In genomic region chr2:157400491-157400890, GRCm38 (mm10) we compare ENCODE assay signal across 30 mouse cellular contexts. TPM values are rescaled to one million over a fixed set of nuclear protein-coding genes. Genes with fewer than 3 reads are reported as not detected.
DNase-seq lines count a peak whose midpoint lies in the region; ATAC-seq and TF ChIP-seq lines count a peak whose summit lies in the region.
"Had no signal": no experiment of that assay in that cellular context is flagged by ENCODE, and none has a peak within 500 bp of the region (broad histone marks: within the 10 kb centered on the region; RNA-seq: fewer than 3 reads in every experiment).

No protein-coding gene starts in this region.

- H3K27me3 ChIP-seq in splenic B cell, adult 2 months (ENCODE audit: control insufficient read depth, insufficient read depth, low read length, poor library complexity, severe bottlenecking) = no peaks in the 10 kb centered on the region
- no peaks in the 10 kb centered on the region for H3K27me3 ChIP-seq in heart, adult 2 months (ENCODE audit: control insufficient read depth, insufficient read depth, low read length)
- H3K27me3 ChIP-seq: embryonic facial prominence, embryonic 12.5 days; embryonic facial prominence, embryonic 15.5 days; hindbrain, embryonic 12.5 days; hindbrain, embryonic 15.5 days had no signal

- peak; percentile 75 for ATAC-seq in activated CD4-positive, CD25-positive, alpha-beta regulatory T cell, adult 4 months
- ATAC-seq: forebrain, embryonic 14.5 days; forebrain, postnatal 0 days; intestine, embryonic 16.5 days had no signal

- H3K9ac ChIP-seq in heart, adult 2 months (ENCODE audit: low read depth, low read length) = no peak overlapping the region
- H3K9ac ChIP-seq: embryonic facial prominence, embryonic 12.5 days; embryonic facial prominence, embryonic 15.5 days; forebrain, postnatal 0 days; hindbrain, embryonic 12.5 days; hindbrain, embryonic 15.5 days had no signal

- H3K27ac ChIP-seq in heart, adult 2 months = no peak overlapping the region
- H3K27ac ChIP-seq: embryonic facial prominence, embryonic 12.5 days; embryonic facial prominence, embryonic 15.5 days; hindbrain, embryonic 12.5 days; hindbrain, embryonic 15.5 days had no signal

- TF ChIP-seq POLR2A in heart, adult 2 months (IDR thresholded peaks at IDR 0.05; ENCODE audit: insufficient read depth, low read depth, low read length) = no peak

- TF ChIP-seq EP300 in heart, adult 2 months (IDR thresholded peaks at IDR 0.05; ENCODE audit: insufficient read depth, low read depth, low read length) = no peak

- H3K4me1 ChIP-seq in heart, adult 2 months (ENCODE audit: control insufficient read depth, insufficient read depth, low read length) = no peaks in the 10 kb centered on the region
- H3K4me1 ChIP-seq: embryonic facial prominence, embryonic 15.5 days; hindbrain, embryonic 15.5 days had no signal

- TF ChIP-seq CTCF in heart, adult 2 months (IDR thresholded peaks at IDR 0.05) = no peak

- H3K4me3 ChIP-seq in heart, adult 2 months = no peak overlapping the region
- H3K4me3 ChIP-seq: embryonic facial prominence, embryonic 12.5 days; embryonic facial prominence, embryonic 15.5 days; hindbrain, embryonic 12.5 days; hindbrain, embryonic 15.5 days had no signal

- intact Hi-C loops in heart, adult 2 months (cut with DNase I) = no loop called here

- H3K79me2 ChIP-seq in heart, adult 2 months (replicated peaks; ENCODE audit: control insufficient read depth, insufficient read depth, low read length) = no peaks in the 10 kb centered on the region

- 89% methylated on average over 6 of the region's 6 CpGs for WGBS in heart, adult 2 months

- peak; percentile 38 for DNase-seq in B cell, adult 2 months
- DNase-seq in CD4-positive, CD25-positive, alpha-beta regulatory T cell, adult 2 months (ENCODE audit: low read depth, low spot score) = peak; percentile 73
- DNase-seq in splenic B cell, adult 2 months (ENCODE audit: low read depth, low spot score) = peak; percentile 40
- DNase-seq in heart, adult 2 months = no peak
- DNase-seq in cerebellum, adult 11-12 months = no peak
- DNase-seq in right cerebral cortex, postnatal 36 days (ENCODE audit: low spot score in 2 of 2) = no peak
- DNase-seq: adrenal gland, adult 8-10 months; adrenal gland, postnatal 25 days; cerebellum, adult 18-20 months; cerebellum, adult 9-10 months; cerebellum, postnatal 14 days; forebrain, postnatal 0 days; gastrocnemius, postnatal 25 days; kidney, adult 2 months had no signal

- peaks cover 3% of the 10 kb centered on the region for H3K36me3 ChIP-seq in splenic B cell, adult 2 months (ENCODE audit: control insufficient read depth, insufficient read depth, low read length, poor library complexity, severe bottlenecking)
- no peaks in the 10 kb centered on the region for H3K36me3 ChIP-seq in heart, adult 2 months (ENCODE audit: control insufficient read depth, insufficient read depth, low read length)

RNA-seq across cellular contexts. Expression of gene Src, which starts 17.8 kb away (rescaled TPM):
- 1 to 10 TPM; 2.0 to 2.1 TPM for polyA plus RNA-seq in activated CD4-positive, CD25-positive, alpha-beta regulatory T cell, adult 4 months (2017; shearing (Covaris generic))
- 1 to 10 TPM; 4.0 to 4.1 TPM for total RNA-seq in heart, adult 2 months (2021)
- 5.4 and 5.8 TPM in 2 replicates for polyA plus RNA-seq in heart, adult 2 months (2012; rRNA removed)

RNA-seq across cellular contexts. Expression of gene Manbal, which starts 33.1 kb away (rescaled TPM):
- polyA plus RNA-seq in activated CD4-positive, CD25-positive, alpha-beta regulatory T cell, adult 4 months (2017; shearing (Covaris generic)) = 10 to 100 TPM; 30.7 to 54.6 TPM
- 10 to 100 TPM; 14.5 to 20.1 TPM for total RNA-seq in heart, adult 2 months (2021)
- 42.6 and 44.2 TPM in 2 replicates for polyA plus RNA-seq in heart, adult 2 months (2012; rRNA removed)

RNA-seq across cellular contexts. Expression of gene Ghrh, which starts 53.2 kb away (rescaled TPM):
- polyA plus RNA-seq in activated CD4-positive, CD25-positive, alpha-beta regulatory T cell, adult 4 months (2017; shearing (Covaris generic)) = not detected
- not detected for total RNA-seq in heart, adult 2 months (2021)
- not detected in 2 replicates for polyA plus RNA-seq in heart, adult 2 months (2012; rRNA removed)
- total RNA-seq: adrenal gland, adult 8-10 months; adrenal gland, postnatal 25 days; common myeloid progenitor, adult 5-6 weeks; gastrocnemius, adult 8-10 months; gastrocnemius, postnatal 25 days; heart, adult 18-20 months; heart, postnatal 25 days; hematopoietic stem cell, adult 5-6 weeks; MEL had no signal
- polyA plus RNA-seq: embryonic facial prominence, embryonic 15.5 days; heart, embryonic 11.5 days; heart, embryonic 14.5 days; heart, postnatal 0 days; kidney, adult 2 months had no signal

Comparison
In these comparisons a context has a peak if more than half of its experiments do, and no peak if none do; other contexts are left out.
1. DNase-seq: peak in B cell, adult 2 months (2 of 2), CD4-positive, CD25-positive, alpha-beta regulatory T cell, adult 2 months (single experiment) and splenic B cell, adult 2 months (single experiment); none in heart, adult 2 months (0 of 2), cerebellum, adult 11-12 months (single experiment) and right cerebral cortex, postnatal 36 days (0 of 2).